Mouse (Mus musculus): ENCODE results near the gene Tns4.

Tns4 gene

DNA sequence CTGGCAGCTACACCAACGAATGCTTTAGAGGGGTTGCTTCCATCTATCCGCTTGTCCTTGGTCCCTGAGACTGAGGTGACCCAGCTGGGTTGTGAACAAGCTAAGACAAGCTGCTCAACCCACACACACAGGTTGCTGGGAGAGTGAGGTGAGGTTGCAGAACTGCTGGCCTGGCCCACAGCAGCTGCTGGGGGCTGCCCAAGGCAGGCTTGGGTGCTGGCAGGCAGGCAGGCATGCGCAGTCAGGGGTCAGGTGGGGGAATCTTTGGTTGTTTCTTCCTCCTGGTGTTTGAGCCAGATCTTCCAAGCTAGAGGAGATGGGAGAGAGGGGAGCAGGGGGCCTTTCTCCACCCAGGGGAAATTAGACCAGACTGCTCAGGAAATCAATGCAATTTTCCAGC is 28.7 kb downstream of the Tns4 start:
- in situ Hi-C loops (cut with MboI, MseI): no loop called here

DNA sequence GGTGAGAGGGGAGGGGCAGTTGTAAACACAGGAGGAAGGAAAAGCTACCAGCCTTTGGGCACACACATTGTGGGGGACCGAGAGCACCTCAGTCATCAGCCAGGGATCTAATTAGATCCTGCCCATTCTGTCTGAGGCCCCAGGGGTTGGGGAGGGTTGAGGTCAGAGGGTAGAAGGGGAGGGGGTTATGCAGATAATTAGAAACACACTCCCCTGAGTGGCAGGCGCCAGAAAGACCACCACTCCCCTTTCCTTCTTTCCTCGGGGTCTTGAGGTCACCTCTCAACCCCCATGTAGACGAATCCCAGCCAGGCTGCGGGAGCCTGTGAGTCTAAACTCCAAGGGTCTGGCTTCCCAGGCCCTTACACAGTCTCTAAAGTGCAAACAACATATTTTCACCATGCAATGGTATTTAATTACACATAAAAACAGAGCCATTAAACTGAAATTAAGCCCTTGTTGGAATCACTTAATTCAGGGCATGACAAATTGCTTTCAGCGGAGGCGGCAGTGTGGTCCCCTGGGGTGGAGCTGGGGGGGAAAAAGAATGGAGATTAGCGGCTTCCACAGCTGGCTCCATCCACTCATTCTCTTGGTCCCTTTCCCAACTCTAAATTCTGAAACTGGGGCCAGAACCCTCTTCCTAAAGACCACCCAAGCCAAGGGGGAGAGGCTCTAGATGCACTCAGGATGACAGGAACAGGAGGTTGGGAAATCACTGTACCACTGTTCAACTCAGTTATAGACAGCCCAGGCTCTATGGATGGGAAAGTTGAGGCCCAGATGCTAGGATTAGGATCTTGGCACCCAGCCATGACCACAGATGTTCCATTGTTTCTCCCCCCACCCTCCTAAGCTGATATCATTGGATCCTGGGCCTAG is 33.3 kb downstream of the Tns4 start:
- in situ Hi-C loops (cut with MboI, MseI): loop anchor here in 1 of 2 experiments (5.0 kb wide), 1 partner anchor 226 kb away; no protein-coding TSS in a partner anchor

DNA sequence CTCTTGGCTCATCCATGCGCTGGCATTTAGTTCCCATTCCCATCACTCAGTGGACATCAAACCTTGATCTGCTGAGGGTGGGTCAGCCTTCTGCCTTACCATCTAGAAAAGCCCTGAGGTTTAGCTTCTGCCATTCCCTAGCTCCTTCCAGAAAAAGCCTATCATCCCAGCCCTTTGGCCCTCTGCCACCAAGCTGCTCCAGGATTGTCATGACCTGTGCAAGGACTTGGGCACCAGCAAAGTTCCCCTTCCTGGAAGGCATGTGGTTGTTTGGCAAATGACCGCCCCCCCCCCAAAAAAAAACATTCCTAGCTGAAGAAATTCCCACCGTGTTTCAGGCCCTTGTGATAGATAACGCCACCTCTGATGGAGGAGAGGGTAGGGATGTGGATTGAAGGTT is 34.0 kb downstream of the Tns4 start:
- in situ Hi-C loops (cut with MboI, MseI): loop anchor here in 1 of 2 experiments (5.0 kb wide), 1 partner anchor 227 kb away; no protein-coding TSS in a partner anchor

DNA sequence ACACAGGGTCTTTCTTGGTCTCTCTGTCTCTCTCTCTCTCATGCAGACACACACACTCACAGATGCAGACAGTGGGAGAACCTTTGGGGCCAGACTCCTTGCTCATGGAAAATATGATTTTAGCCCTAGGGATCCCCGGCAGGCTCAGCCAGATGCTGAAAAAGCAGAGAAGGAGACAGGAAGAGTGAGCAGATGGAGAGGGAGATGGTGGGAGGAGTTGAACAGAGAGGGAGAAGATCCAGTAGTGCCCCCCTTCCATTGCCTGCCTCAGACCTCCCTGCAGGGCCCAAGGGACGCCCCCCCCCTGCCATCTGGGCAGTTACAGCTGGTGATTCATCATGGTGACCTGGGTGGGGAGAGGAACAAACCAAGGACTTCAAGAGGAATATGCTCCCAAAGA is 41.5 kb downstream of the Tns4 start:
- in situ Hi-C loops (cut with MboI, MseI): loop anchor here in 1 of 2 experiments (5.0 kb wide), 1 partner anchor 50 kb away; no protein-coding TSS in a partner anchor

DNA sequence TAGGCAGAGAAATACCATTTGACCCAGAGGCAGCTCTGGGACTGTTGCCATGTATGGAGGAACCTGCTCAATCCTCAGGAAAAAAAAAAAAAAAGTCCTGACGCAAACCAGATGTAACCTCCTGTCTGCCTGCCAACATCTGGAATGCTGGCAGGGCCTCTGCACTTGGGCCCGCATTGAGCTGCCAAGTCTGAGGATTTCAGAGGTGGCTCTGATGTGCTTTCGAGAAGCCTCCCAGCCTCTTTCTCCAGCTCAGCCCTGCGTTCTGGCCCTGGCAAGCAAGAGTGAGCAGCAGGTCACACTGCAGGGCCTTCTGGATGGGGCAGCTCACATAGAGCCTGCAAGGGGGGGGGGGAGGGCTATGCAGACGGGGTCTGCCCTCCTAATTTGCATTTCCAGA is 42.0 kb downstream of the Tns4 start:
- in situ Hi-C loops (cut with MboI, MseI): loop anchor here in 1 of 2 experiments (5.0 kb wide), 1 partner anchor 50 kb away; no protein-coding TSS in a partner anchor

DNA sequence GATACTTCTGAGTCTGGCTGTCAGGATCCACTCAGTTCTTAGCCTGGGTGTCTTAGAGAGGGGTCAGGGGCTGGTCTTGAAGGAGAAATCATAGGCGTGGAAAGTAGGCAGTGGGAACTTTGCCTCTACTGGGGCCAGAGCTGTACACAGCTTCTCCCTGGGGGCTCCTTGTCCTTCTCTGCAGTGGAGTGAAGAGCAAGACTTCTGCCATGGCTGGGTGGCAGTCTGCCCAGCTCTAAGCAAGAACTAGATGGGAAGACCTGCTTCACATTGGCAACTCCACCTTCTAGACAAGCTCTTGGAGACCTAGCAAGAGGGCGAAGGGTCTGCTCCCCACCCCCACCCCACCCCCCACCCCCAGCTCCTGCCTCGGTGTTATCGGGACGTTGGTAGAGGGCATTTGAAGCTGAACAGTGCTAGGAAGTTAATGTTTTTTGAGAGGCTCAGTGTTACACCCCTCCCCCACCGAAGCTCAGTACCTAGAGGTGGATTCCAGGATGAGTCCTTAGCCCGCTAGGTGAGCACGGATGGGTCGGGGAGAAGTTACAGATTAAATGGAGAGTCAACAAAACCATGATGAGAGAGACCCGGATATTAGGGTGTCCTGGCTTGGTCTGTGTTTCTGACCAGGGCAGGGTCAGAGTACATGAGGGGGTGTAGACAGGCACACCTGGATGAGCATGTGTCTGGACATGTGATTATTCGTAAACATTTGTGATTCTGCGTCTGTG is 43.8 kb downstream of the Tns4 start:
- in situ Hi-C loops (cut with MboI, MseI): loop anchor here in 1 of 2 experiments (5.0 kb wide), 1 partner anchor 52 kb away; no protein-coding TSS in a partner anchor

DNA sequence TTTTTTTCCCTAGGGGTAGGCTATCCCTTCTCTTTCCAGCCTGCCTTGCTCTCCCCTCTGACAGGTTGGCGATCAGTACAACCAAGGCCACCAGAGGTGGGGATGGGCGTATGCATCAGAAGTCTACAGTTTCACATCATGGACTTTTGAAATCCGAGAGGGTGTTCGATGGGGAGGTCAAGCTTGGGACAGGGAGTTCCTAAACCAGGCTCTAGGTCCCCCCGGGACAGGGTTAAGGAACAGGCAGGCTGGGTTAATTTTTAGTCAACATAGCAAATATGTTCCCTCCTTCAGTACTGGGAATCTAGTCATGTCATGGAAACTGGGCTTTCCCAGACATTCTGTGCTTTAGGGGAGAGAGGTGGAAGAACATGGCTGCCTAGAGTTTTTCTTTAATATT is 44.8 kb downstream of the Tns4 start:
- in situ Hi-C loops (cut with MboI, MseI): loop anchor here (5.0 kb wide), 2 partner anchors 78 to 103 kb away; no protein-coding TSS in a partner anchor

DNA sequence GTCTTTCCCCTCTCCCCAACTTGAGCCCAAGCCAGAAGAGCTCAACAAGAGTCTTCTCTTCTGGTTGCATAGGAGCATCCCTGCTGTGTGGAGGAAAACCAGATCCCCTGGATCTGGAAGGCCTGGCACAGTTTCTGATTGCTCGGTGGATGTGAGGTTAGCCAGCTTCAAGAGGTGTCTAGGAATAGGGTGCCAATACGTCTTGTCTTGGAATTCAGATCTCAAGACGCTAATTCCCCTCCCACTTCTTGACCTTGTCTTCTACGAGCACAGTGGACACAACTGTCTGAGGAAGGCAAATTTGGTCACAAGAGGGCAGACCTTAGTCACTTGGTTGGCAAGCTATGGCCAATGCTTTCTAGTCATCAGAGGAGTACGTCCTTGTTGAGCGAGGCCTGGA is 45.5 kb downstream of the Tns4 start:
- in situ Hi-C loops (cut with MboI, MseI): loop anchor here (5.0 kb wide), 2 partner anchors 79 to 104 kb away; no protein-coding TSS in a partner anchor

DNA sequence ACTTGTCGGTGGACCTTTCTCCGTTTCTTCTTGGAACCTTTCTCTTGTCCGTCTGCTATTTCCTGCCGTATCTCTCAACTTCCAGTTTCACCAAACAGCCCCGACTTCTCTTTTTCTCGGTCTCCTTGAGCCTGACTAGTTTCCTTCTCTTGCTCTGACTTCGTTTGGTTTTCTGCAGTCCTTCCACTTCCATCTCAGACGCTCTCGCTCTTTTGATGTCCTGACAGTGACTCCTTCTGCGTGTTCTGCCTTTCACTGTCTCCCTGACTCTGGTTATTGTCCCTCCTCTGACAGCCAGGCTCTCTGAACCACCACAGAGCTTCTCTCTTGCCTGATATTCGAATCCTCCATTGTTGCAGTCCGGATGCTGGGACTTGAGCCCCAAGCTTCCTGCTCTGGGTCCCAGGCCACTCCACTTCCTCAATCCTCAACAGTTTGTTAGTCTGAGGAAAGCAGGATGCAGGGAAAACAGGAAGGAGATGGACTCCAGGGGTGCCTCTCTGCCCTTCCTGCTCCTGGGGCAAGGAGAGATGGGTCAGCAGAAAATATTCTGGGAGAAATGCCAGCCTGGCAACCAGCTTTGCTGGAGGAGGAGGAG is 46.2 kb downstream of the Tns4 start:
- in situ Hi-C loops (cut with MboI, MseI): loop anchor here (5.0 kb wide), 2 partner anchors 79 to 104 kb away; no protein-coding TSS in a partner anchor

DNA sequence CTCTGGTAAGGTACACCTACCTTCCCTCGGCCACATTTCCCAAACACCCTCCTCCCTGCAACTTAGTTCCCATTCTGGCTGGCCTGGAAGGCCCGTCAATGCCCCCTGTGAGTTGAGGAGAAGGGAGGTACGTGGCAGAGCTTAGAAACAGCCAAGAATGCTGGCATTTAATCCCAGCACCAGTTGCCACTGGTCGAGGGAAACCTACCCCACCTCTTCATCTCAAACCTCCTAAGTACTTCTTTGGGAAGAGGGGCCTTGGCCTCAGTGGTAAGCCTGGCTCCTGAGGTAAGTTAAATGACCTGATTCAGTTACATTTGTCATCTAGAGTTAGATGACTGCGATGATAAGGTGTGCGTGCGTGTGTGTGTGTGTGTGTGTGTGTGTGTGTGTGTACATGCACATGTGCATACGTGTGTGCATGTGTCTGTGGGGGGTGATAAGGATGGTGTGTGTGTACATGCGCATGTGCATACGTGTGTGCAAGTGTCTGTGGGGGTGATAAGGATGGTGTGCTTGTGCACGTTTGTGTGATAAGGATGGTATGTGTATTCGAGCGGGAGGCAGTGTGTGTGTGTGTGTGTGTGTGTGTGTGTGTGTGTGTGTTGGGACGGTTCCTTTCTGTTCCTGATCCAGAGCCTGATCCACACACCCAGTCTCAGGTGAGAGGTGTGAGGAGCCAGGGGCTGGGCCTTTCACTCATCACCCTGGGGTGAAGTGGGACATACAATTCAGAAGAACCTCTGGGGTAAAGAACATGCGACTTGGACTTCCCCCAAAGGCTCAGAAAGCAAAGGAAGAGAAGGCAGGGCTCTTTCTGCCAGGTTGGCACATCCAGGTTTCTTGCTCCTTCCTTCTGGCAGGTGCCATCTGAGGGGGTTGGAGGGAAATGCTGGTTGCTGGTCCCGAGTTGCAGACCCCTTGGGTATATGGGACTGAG is 47.0 kb downstream of the Tns4 start:
- in situ Hi-C loops (cut with MboI, MseI): loop anchor here (5.0 kb wide), 2 partner anchors 80 to 105 kb away; no protein-coding TSS in a partner anchor

DNA sequence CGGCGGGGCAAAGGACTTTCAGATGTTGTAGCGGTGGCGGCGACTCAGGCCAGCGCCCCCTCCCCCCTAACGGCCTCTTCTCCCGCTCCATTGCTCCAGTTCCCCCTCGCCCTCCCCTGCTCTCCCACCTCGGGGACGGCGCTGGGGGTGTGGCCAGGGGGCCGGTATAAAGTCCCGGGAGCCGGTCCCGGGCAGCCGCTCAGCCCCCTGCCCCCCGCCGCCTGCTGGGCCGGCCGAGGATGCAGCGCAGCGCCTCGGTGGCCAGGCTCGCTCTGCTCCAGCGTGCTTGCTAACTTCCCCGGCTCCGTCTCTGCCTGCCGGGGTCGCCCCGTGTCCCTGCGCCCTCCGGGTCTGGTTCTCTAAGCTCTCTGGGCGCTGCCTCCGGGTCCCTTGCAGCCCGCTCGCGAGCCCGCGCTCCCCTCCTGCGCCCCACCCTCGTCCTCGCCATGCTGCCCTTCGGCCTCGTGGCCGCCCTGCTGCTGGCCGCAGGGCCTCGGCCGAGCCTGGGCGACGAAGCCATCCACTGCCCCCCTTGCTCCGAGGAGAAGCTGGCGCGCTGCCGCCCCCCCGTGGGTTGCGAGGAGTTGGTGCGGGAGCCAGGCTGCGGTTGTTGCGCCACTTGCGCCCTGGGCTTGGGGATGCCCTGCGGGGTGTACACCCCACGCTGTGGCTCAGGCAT is 47.9 kb downstream of the Tns4 start, which contains the start of gene Igfbp4:
Gene Igfbp4 (plus strand): TSS at position 194 of the 679 bp plus-strand sequence.
- in situ Hi-C loops (cut with MboI, MseI): loop anchor here (5.0 kb wide), 2 partner anchors 81 to 106 kb away; no protein-coding TSS in a partner anchor

DNA sequence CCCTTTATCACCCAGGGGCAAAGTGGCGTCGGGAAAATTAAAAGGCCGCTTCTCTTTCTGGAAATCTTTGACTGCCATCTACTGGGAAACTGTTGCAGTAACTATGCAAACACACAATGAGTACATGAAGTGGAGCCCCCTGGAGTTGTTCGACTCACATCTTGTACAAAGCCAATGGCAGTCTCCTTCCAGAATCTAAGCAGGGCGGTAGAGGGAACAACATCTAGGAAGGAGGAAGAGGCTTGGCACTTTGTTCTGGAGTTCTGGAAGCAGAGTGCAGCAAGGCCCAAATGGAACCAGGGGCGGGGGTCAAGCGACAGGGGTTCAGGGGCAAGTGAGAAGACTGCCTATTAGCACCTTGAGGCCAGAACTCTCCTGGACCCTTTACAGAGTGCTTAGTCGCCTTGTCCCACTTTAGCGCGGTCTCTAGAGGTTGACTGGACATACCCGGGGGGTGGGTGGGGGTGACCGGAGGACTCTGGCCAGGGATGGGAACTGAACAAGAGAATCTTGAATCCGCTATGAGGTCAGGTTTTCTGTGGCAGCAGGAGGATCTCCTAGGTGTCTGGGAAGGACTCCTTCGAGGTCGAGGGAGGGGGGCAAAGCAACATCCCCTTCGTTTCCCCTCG is 48.6 kb downstream of the Tns4 start:
- in situ Hi-C loops (cut with MboI, MseI): loop anchor here (5.0 kb wide), 2 partner anchors 82 to 107 kb away; no protein-coding TSS in a partner anchor

DNA sequence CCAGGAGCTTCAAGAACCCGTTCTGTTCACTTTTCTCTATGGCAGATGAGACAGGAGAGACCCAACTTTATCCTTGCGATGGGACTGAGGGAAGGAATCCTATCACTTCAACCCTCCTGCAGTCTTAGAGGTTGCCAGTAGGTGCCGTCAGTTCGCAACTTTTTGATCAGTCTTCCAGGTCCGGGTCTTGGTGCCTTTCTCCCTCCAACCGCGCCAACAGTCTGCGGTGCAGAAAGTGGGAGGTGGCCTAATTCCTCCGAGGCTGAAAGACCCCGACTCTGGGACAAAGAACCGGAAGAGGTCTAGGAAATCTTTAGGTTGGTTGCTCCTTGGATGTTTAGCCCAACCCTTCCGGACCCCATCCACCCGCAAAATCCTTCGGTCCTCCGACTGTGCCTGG is 49.3 kb downstream of the Tns4 start:
- in situ Hi-C loops (cut with MboI, MseI): loop anchor here (5.0 kb wide), 2 partner anchors 83 to 108 kb away; no protein-coding TSS in a partner anchor

DNA sequence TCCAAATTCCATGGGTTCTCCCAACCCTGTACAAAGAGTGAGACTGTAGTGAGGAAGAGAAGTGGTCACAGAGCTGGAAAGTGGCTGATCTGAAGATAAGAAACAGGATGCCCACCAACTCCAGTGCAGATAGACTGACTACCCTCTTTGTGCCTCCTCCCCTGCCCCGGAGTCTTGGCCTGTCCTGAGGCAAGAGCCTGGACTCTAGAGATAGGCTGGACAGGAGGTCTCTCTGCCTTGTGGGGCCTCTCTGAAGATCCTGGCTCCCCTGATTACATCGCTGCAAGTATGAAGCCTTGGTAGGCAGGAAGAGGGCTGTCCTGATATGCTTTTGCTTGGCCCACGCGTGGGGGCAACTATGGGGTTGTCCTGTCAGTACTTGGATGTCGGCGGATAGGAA is 52.9 kb downstream of the Tns4 start:
- in situ Hi-C loops (cut with MboI, MseI): no loop called here

DNA sequence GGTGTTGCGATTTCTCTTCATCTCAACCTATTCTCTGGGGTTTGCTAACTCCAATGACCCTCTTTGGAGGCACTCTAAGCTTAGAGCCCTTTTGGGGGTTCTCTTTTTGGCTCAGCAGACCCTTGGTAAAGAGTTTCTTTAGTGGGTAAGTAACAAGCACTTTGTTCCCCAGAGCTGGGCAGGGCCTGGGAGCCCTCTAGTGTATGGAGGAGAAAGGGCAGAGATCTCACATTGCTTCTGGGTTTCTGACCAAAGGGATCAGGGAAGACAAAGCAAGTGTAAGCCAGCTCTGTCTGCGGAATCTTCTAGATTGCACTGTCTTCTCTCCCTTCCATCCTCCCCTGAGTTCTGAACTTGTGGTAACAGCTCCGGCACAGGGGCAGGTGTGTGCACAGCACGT is 53.8 kb downstream of the Tns4 start:
- in situ Hi-C loops (cut with MboI, MseI): no loop called here

DNA sequence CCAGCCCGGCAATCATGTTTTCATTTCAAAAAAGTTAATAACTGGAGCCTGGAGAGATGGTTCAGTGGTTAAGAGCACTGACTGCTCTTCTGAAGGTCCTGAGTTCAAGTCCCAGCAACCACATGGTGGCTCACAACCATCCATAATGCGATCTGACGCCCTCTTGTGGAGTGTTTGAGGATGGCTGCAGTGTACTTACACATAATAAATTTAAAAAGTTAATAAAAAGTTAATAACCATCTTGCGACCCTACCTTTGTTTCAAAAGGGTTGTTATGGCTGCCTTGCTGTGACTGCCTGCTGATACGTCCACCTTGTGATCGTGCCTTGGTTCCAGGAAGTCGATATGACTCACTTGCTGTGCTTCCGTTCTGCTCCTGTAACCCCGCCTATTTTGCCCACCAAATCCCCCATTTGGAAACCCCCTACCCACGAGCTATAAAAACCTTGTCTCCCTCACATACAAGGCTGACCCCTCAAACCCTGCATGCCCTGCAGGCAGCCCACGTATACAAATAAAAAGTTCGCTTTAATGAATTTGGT is 62.1 kb downstream of the Tns4 start:
- in situ Hi-C loops (cut with MboI, MseI): no loop called here

DNA sequence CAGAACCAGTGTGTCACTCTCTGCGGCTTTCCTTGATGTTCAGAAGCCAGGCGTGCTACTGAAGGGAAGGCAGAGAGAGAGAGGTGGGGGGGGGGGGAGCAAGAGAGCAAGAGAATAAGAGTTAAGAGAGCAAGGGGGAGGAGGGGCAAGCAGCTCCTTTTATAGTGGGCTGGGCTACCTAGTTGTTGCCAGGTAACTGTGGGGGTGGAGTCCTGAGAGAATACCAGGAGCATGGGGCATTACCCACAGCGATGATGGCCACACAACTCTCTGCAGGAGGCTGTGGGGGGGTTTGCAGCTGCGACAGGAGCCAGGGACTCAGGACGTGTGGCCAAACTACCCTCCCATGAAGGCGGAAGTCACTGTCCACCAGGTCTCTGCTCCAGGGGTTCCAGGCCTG is 63.2 kb downstream of the Tns4 start:
- in situ Hi-C loops (cut with MboI, MseI): no loop called here

DNA sequence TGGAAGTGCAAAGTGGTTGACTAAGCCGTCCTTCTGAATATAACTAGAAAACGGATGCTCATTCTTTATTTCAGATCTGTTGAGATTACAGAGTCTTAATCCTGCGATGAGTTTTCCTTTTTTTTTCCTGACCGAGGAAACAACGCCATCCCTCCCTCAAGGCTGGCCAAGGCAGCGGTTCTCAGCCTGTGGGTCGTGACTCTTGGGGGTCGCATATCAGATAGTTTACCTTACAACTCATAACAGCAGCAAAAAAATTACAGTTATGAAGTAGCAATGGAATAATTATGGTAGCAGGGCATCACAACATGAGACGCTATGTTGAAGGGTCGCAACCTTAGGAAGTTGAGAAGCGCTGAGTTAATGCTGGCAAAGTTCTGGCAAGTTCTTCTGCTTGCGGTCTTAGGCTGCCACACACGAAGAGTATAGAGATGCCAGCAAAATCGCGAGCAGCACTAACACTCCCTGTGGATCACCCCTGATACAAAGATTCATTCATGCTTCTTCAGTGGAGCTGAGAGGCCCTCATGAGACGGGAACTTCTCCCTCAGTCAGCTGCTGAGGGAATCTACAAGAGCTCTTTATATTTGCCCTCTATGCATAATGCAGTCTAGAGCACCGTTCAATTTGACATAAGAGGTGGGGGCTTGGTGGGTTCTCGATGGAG is 64.5 kb downstream of the Tns4 start:
- in situ Hi-C loops (cut with MboI, MseI): loop anchor here (5.0 to 25.0 kb wide), 3 partner anchors 123 to 1862 kb away; partner anchors contain the start of genes Cdk12 (in 1 of the 2) and Tbkbp1 (in 1 of the 2)
